Mouse (Mus musculus): ENCODE data around the gene Mmrn1. TPM values are rescaled to one million over a fixed set of nuclear protein-coding genes. Genes with fewer than 3 reads are reported as not detected.
"Not testable (repeated sequence)": the region's sequence is repeated elsewhere in the genome, so short reads cannot be mapped to it uniquely, and the experiment has no call there.

The Mmrn1 gene
- 9.1 TPM in 2 replicates for total RNA-seq (2017)

- ATAC-seq (ENCODE audit: extremely low read depth, insufficient number of reproducible peaks, low FRiP score, poor library complexity, severe bottlenecking) = not testable (repeated sequence)
Observed at GRCm38 (mm10) chr6:60924676-60925075, at the start of gene Mmrn1. Mmrn1 (plus strand) TSS chr6:60924976.

GRCm38 (mm10) chr6:60880362-60880761 is 44.4 kb upstream of the Mmrn1 start:
- ATAC-seq (ENCODE audit: extremely low read depth, insufficient number of reproducible peaks, low FRiP score, poor library complexity, severe bottlenecking) = no peak

- ATAC-seq (ENCODE audit: extremely low read depth, insufficient number of reproducible peaks, low FRiP score, poor library complexity, severe bottlenecking) = no peak
Observed at GRCm38 (mm10) chr6:60881534-60881933, 43.2 kb upstream of the Mmrn1 start.

GRCm38 (mm10) chr6:60907272-60907671 is 17.5 kb upstream of the Mmrn1 start:
- ATAC-seq (ENCODE audit: extremely low read depth, insufficient number of reproducible peaks, low FRiP score, poor library complexity, severe bottlenecking) = no peak

GRCm38 (mm10) chr6:60931364-60931763 is 6.6 kb downstream of the Mmrn1 start:
- no peak for ATAC-seq (ENCODE audit: extremely low read depth, insufficient number of reproducible peaks, low FRiP score, poor library complexity, severe bottlenecking)

- no peak for ATAC-seq (ENCODE audit: extremely low read depth, insufficient number of reproducible peaks, low FRiP score, poor library complexity, severe bottlenecking)
Observed at GRCm38 (mm10) chr6:60934835-60935234, 10.1 kb downstream of the Mmrn1 start.

- ATAC-seq (ENCODE audit: extremely low read depth, insufficient number of reproducible peaks, low FRiP score, poor library complexity, severe bottlenecking) = no peak
Observed at GRCm38 (mm10) chr6:60935448-60936130, 10.8 kb downstream of the Mmrn1 start.

GRCm38 (mm10) chr6:60944178-60944577 is 19.4 kb downstream of the Mmrn1 start:
- no peak for ATAC-seq (ENCODE audit: extremely low read depth, insufficient number of reproducible peaks, low FRiP score, poor library complexity, severe bottlenecking)

- no peak for ATAC-seq (ENCODE audit: extremely low read depth, insufficient number of reproducible peaks, low FRiP score, poor library complexity, severe bottlenecking)
Observed at GRCm38 (mm10) chr6:60944621-60945020, 19.8 kb downstream of the Mmrn1 start.

- ATAC-seq (ENCODE audit: extremely low read depth, insufficient number of reproducible peaks, low FRiP score, poor library complexity, severe bottlenecking) = no peak
Observed at GRCm38 (mm10) chr6:60950415-60950814, 25.6 kb downstream of the Mmrn1 start.

GRCm38 (mm10) chr6:60961285-60961684 is 36.5 kb downstream of the Mmrn1 start:
- ATAC-seq (ENCODE audit: extremely low read depth, insufficient number of reproducible peaks, low FRiP score, poor library complexity, severe bottlenecking) = no peak

- ATAC-seq (ENCODE audit: extremely low read depth, insufficient number of reproducible peaks, low FRiP score, poor library complexity, severe bottlenecking) = no peak
Observed at GRCm38 (mm10) chr6:60961838-60962237, 37.1 kb downstream of the Mmrn1 start.

- ATAC-seq (ENCODE audit: extremely low read depth, insufficient number of reproducible peaks, low FRiP score, poor library complexity, severe bottlenecking) = no peak
Observed at GRCm38 (mm10) chr6:60962668-60963067, 37.9 kb downstream of the Mmrn1 start.

- no peak for ATAC-seq (ENCODE audit: extremely low read depth, insufficient number of reproducible peaks, low FRiP score, poor library complexity, severe bottlenecking)
Observed at GRCm38 (mm10) chr6:60963726-60964125, 39.0 kb downstream of the Mmrn1 start.

- no peak for ATAC-seq (ENCODE audit: extremely low read depth, insufficient number of reproducible peaks, low FRiP score, poor library complexity, severe bottlenecking)
Observed at GRCm38 (mm10) chr6:60966931-60967330, 42.2 kb downstream of the Mmrn1 start.

GRCm38 (mm10) chr6:60969407-60969806 is 44.6 kb downstream of the Mmrn1 start:
- no peak for ATAC-seq (ENCODE audit: extremely low read depth, insufficient number of reproducible peaks, low FRiP score, poor library complexity, severe bottlenecking)

- ATAC-seq (ENCODE audit: extremely low read depth, insufficient number of reproducible peaks, low FRiP score, poor library complexity, severe bottlenecking) = no peak
Observed at GRCm38 (mm10) chr6:60970811-60971210, 46.0 kb downstream of the Mmrn1 start.

GRCm38 (mm10) chr6:60978610-60979009 is 53.8 kb downstream of the Mmrn1 start:
- ATAC-seq (ENCODE audit: extremely low read depth, insufficient number of reproducible peaks, low FRiP score, poor library complexity, severe bottlenecking) = no peak

GRCm38 (mm10) chr6:60979039-60979438 is 54.3 kb downstream of the Mmrn1 start:
- ATAC-seq (ENCODE audit: extremely low read depth, insufficient number of reproducible peaks, low FRiP score, poor library complexity, severe bottlenecking) = no peak

GRCm38 (mm10) chr6:60984360-60984759 is 59.6 kb downstream of the Mmrn1 start:
- ATAC-seq (ENCODE audit: extremely low read depth, insufficient number of reproducible peaks, low FRiP score, poor library complexity, severe bottlenecking) = no peak

- ATAC-seq (ENCODE audit: extremely low read depth, insufficient number of reproducible peaks, low FRiP score, poor library complexity, severe bottlenecking) = no peak
Observed at GRCm38 (mm10) chr6:60985919-60986318, 61.1 kb downstream of the Mmrn1 start.
